Mouse (Mus musculus) forebrain, embryonic 14.5 days (tissue): Measurements from ENCODE around the gene Aco2. TPM values are rescaled to one million over a fixed set of nuclear protein-coding genes. Genes with fewer than 3 reads are reported as not detected.

Source experiments
- ATAC-seq: fragments of 200-750 bp; cut with Nextera tagmentation; 2 replicates; pipeline ENCODE4 v1.8.0; 2017; ENCODE audit warnings: mild to moderate bottlenecking, moderate library complexity
- DNase-seq: peaks from one replicate; pipeline ENCODE4 v3.0.0-alpha.2; 2015; ENCODE audit warnings: low spot score
- H3K27ac ChIP-seq: fragments of 300-500 bp; sonication (generic); 2 replicates; pipeline ENCODE4 v1.5.1; 2014; ENCODE audit warnings: low read depth, mild to moderate bottlenecking, control low read depth, low read length, moderate library complexity
- H3K27me3 ChIP-seq: fragments of 300-500 bp; sonication (generic); replicated peaks from 2 replicates; pipeline ENCODE4 v1.6.1; 2014; ENCODE audit warnings: low read length, control low read depth, mixed read lengths; ENCODE audit not compliant: control insufficient read depth, insufficient read depth
- H3K36me3 ChIP-seq: fragments of 300-500 bp; sonication (generic); 2 replicates; pipeline ENCODE4 v1.6.1; 2014; ENCODE audit warnings: low read length, control low read depth; ENCODE audit not compliant: control insufficient read depth, insufficient read depth
- H3K4me1 ChIP-seq: fragments of 300-500 bp; sonication (generic); 2 replicates; pipeline ENCODE4 v1.6.1; 2014; ENCODE audit warnings: antibody characterized with exemption, low read length, control low read depth; ENCODE audit not compliant: control insufficient read depth, insufficient read depth
- H3K4me2 ChIP-seq: fragments of 300-500 bp; sonication (generic); 2 replicates; pipeline ENCODE4 v1.6.1; 2014; ENCODE audit warnings: mild to moderate bottlenecking, control low read depth, low read length
- H3K4me3 ChIP-seq: fragments of 300-500 bp; sonication (generic); 2 replicates; pipeline ENCODE4 v1.5.1; 2014; ENCODE audit warnings: low read depth, low read length, control low read depth
- H3K9ac ChIP-seq: fragments of 300-500 bp; sonication (generic); 2 replicates; pipeline ENCODE4 v1.6.1; 2014; ENCODE audit warnings: mild to moderate bottlenecking, low read length, control low read depth, moderate library complexity
- H3K9me3 ChIP-seq: fragments of 300-500 bp; sonication (generic); replicated peaks from 2 replicates; pipeline ENCODE4 v1.6.1; 2016; ENCODE audit warnings: low read length, control low read depth, mixed read lengths; ENCODE audit not compliant: control insufficient read depth
- WGBS: fragments of 180-500 bp; shearing (Covaris S2); extraction: QIAGEN DNeasy Blood & Tissue Kit; methylation state at CpG from one replicate; pipeline ENCODE4 v1.1.7; 2014; 5-methylcytosine and 5-hydroxymethylcytosine counted together
- polyA plus RNA-seq: library from polyadenylated mRNA; unstranded; fragments of >200 nt; fragmentation: Nextera tagmentation; extraction: Ambion mirVana; gene quantifications from 2 replicates; pipeline ENCODE4 v1.2.1, GENCODE M21; 2014

The Aco2 gene
- polyA plus RNA-seq, 1 experiment from 2014 or later, result 204 TPM

- peaks cover 25% of the 10 kb centered on the region for H3K4me1 ChIP-seq
- ATAC-seq, result no peak
- H3K4me2 ChIP-seq, result no peak overlapping the region
- H3K27ac ChIP-seq, result no peak overlapping the region
- no peak overlapping the region for H3K4me3 ChIP-seq
- 0 out of 2 replicates have a peak, but pooled peaks cover 5% of the 10 kb centered on the region for H3K36me3 ChIP-seq
- H3K27me3 ChIP-seq, result no peaks in the 10 kb centered on the region
- no peaks in the 10 kb centered on the region for H3K9me3 ChIP-seq
- DNase-seq, result no peak
- WGBS, result 99% methylated on average over 3 of the region's 3 CpGs
- H3K9ac ChIP-seq, result no peak overlapping the region
Observed at GRCm38 (mm10) chr15:81882348-81882747, 10.2 kb downstream of the Aco2 start.

- Histone ChIP-seq H3K27me3 (no peaks in the 10 kb centered on the region), H3K36me3 (peaks cover 27% of the 10 kb centered on the region), H3K4me2 (no peak overlapping the region), H3K4me3 (no peak overlapping the region), H3K4me1 (peaks cover 7% of the 10 kb centered on the region), H3K9me3 (no peaks in the 10 kb centered on the region), H3K9ac (no peak overlapping the region), H3K27ac (no peak overlapping the region)
- WGBS, result 64% methylated on average over 3 of the region's 3 CpGs
- ATAC-seq (no peak), DNase-seq (no peak)
Observed at GRCm38 (mm10) chr15:81885418-81885934, 13.4 kb downstream of the Aco2 start.

GRCm38 (mm10) chr15:81886795-81887550 is 14.9 kb downstream of the Aco2 start:
- Histone ChIP-seq H3K36me3 (peaks cover 39% of the 10 kb centered on the region), H3K27me3 (no peaks in the 10 kb centered on the region), H3K4me3 (no peak overlapping the region), H3K27ac (no peak overlapping the region), H3K9me3 (no peaks in the 10 kb centered on the region), H3K9ac (no peak overlapping the region), H3K4me2 (no peak overlapping the region), H3K4me1 (no peaks in the 10 kb centered on the region)
- DNase-seq, result no peak
- no peak for ATAC-seq
- 92% methylated on average over 6 of the region's 6 CpGs for WGBS

DNA sequence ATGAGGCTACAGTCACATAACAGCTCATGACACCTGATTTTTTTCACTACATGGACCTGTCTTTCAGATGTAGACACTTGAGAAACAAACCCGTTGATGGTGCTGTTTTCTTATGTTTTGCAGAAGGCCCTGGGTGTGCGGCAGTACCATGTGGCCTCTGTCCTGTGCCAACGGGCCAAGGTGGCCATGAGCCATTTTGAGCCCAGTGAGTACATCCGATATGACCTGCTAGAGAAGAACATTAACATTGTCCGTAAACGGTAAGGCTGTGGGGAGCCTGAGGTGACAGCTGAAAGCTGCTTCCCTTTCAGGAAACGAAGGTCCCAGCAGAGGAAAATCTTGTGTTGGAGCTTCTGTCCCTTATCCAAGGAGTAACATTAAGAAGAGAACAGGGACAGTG is 17.1 kb downstream of the Aco2 start:
- Histone ChIP-seq H3K27me3 (no peaks in the 10 kb centered on the region), H3K4me3 (no peak overlapping the region), H3K4me1 (no peaks in the 10 kb centered on the region), H3K9ac (no peak overlapping the region), H3K9me3 (no peaks in the 10 kb centered on the region), H3K4me2 (no peak overlapping the region), H3K27ac (no peak overlapping the region), H3K36me3 (peaks cover 50% of the 10 kb centered on the region)
- ATAC-seq (no peak), DNase-seq (no peak)
- 90% methylated on average over 7 of the region's 7 CpGs for WGBS

- no peaks in the 10 kb centered on the region for H3K9me3 ChIP-seq
- H3K27ac ChIP-seq, result no peak overlapping the region
- no peaks in the 10 kb centered on the region for H3K4me1 ChIP-seq
- no peak overlapping the region for H3K4me3 ChIP-seq
- WGBS, result 91% methylated on average over 7 of the region's 7 CpGs
- H3K9ac ChIP-seq, result no peak overlapping the region
- no peak for DNase-seq
- peaks cover 66% of the 10 kb centered on the region for H3K36me3 ChIP-seq
- no peak for ATAC-seq
- no peak overlapping the region for H3K4me2 ChIP-seq
- H3K27me3 ChIP-seq, result no peaks in the 10 kb centered on the region
Observed at GRCm38 (mm10) chr15:81891140-81891802, 19.2 kb downstream of the Aco2 start.

GRCm38 (mm10) chr15:81891822-81892580 is 19.9 kb downstream of the Aco2 start:
- Histone ChIP-seq H3K27ac (no peak overlapping the region), H3K4me3 (no peak overlapping the region), H3K36me3 (peaks cover 65% of the 10 kb centered on the region), H3K4me2 (no peak overlapping the region), H3K9me3 (no peaks in the 10 kb centered on the region), H3K4me1 (no peaks in the 10 kb centered on the region), H3K9ac (no peak overlapping the region), H3K27me3 (no peaks in the 10 kb centered on the region)
- ATAC-seq (no peak), DNase-seq (no peak)
- WGBS, result 93% methylated on average over 8 of the region's 8 CpGs

- Histone ChIP-seq H3K36me3 (peaks cover 70% of the 10 kb centered on the region), H3K27ac (no peak overlapping the region), H3K9me3 (no peaks in the 10 kb centered on the region), H3K4me1 (no peaks in the 10 kb centered on the region), H3K9ac (no peak overlapping the region), H3K4me3 (no peak overlapping the region), H3K27me3 (no peaks in the 10 kb centered on the region), H3K4me2 (no peak overlapping the region)
- ATAC-seq, result no peak
- 96% methylated on average over 1 of the region's 1 CpGs for WGBS
- no peak for DNase-seq
Observed at GRCm38 (mm10) chr15:81894002-81894401, 21.9 kb downstream of the Aco2 start.

- DNase-seq, result no peak
Observed at GRCm38 (mm10) chr15:81896407-81896806, 24.3 kb downstream of the Aco2 start.

More at GRCm38 (mm10) chr15:81896407-81896806, 24.3 kb downstream of the Aco2 start:
- no peak overlapping the region for H3K4me2 ChIP-seq
- no peaks in the 10 kb centered on the region for H3K9me3 ChIP-seq
- H3K27me3 ChIP-seq, result no peaks in the 10 kb centered on the region
- 83% methylated on average over 2 of the region's 2 CpGs for WGBS
- H3K36me3 ChIP-seq, result peaks cover 64% of the 10 kb centered on the region
- H3K27ac ChIP-seq, result no peak overlapping the region
- H3K4me3 ChIP-seq, result no peak overlapping the region
- H3K4me1 ChIP-seq, result no peaks in the 10 kb centered on the region
- ATAC-seq, result no peak
- H3K9ac ChIP-seq, result no peak overlapping the region
